Mouse (Mus musculus) erythroid progenitor cell, adult 5-6 weeks (primary cell): ENCODE measurements around the gene Cfap99. TPM values are rescaled to one million over a fixed set of nuclear protein-coding genes. Genes with fewer than 3 reads are reported as not detected.

Experiments used
- total RNA-seq, 2 experiments: library from RNA; stranded (forward) in 1 of 2; stranded (reverse) in 1 of 2; fragments of 150-400 nt in 1 of 2; fragments of 186-747, 209-891 nt in 1 of 2; gene quantifications; 2 replicates each; pipeline versions ENCODE4 v1.2.3 to v1.2.4; 2015 to 2017; ENCODE audit warnings: low replicate concordance in 2 of 2

Gene Cfap99
- total RNA-seq, 2 experiments from 2014 or later = not detected

Other genes starting within 250 kb of the Cfap99 start
- gene Poln, start 119.2 kb upstream of the Cfap99 start, total RNA-seq (2015; ENCODE audit: low replicate concordance) = 1.1 and 4.2 TPM in 2 replicates
- 1.7 and 7.3 TPM in 2 replicates for gene Poln, start 119.2 kb upstream of the Cfap99 start, total RNA-seq (2017; ENCODE audit: low replicate concordance)
- 61.6 and 90.5 TPM in 2 replicates for gene Haus3, start 119.1 kb upstream of the Cfap99 start, total RNA-seq (2015; ENCODE audit: low replicate concordance)
- 99.5 and 120 TPM in 2 replicates for gene Haus3, start 119.1 kb upstream of the Cfap99 start, total RNA-seq (2017; ENCODE audit: low replicate concordance)
- 4.7 and 7.1 TPM in 2 replicates for gene Mxd4, start 100.9 kb upstream of the Cfap99 start, total RNA-seq (2015; ENCODE audit: low replicate concordance)
- 3.6 and 13.6 TPM in 2 replicates for gene Mxd4, start 100.9 kb upstream of the Cfap99 start, total RNA-seq (2017; ENCODE audit: low replicate concordance)
- gene Zfyve28, start 151 bp upstream of the Cfap99 start, total RNA-seq (2015; ENCODE audit: low replicate concordance) = not detected in 2 replicates
- 0.30 TPM in 1 of 2 replicates, not detected in the other for gene Zfyve28, start 151 bp upstream of the Cfap99 start, total RNA-seq (2017; ENCODE audit: low replicate concordance)
- 105 and 141 TPM in 2 replicates for gene Rnf4, start 47.7 kb downstream of the Cfap99 start, total RNA-seq (2015; ENCODE audit: low replicate concordance)
- gene Rnf4, start 47.7 kb downstream of the Cfap99 start, total RNA-seq (2017; ENCODE audit: low replicate concordance) = 134 and 143 TPM in 2 replicates
- 59.1 and 67.1 TPM in 2 replicates for gene Fam193a, start 81.3 kb downstream of the Cfap99 start, total RNA-seq (2015; ENCODE audit: low replicate concordance)
- gene Fam193a, start 81.3 kb downstream of the Cfap99 start, total RNA-seq (2017; ENCODE audit: low replicate concordance) = 48.8 and 89.6 TPM in 2 replicates
- 3.2 TPM in 1 of 2 replicates, not detected in the other for gene Tnip2, start 225.4 kb downstream of the Cfap99 start, total RNA-seq (2015; ENCODE audit: low replicate concordance)
- 0.23 and 7.4 TPM in 2 replicates for gene Tnip2, start 225.4 kb downstream of the Cfap99 start, total RNA-seq (2017; ENCODE audit: low replicate concordance)
- 1.7 and 4.3 TPM in 2 replicates for gene Sh3bp2, start 237.2 kb downstream of the Cfap99 start, total RNA-seq (2015; ENCODE audit: low replicate concordance)
- 3.9 and 6.0 TPM in 2 replicates for gene Sh3bp2, start 237.2 kb downstream of the Cfap99 start, total RNA-seq (2017; ENCODE audit: low replicate concordance)